Mouse (Mus musculus) large intestine, adult 2 months (tissue): Measurements from ENCODE around the gene Atg101. TPM values are rescaled to one million over a fixed set of nuclear protein-coding genes. Genes with fewer than 3 reads are reported as not detected.
"Not testable (repeated sequence)": the region's sequence is repeated elsewhere in the genome, so short reads cannot be mapped to it uniquely, and the experiment has no call there.

ENCODE experiments used
- DNase-seq: peaks from one replicate; pipeline ENCODE4 v3.0.0-alpha.2; 2012; ENCODE audit warnings: low read depth, low spot score
- WGBS: fragments of 180-500 bp; shearing (Covaris S2); methylation state at CpG from one replicate; pipeline ENCODE4 v1.1.7; 2018; 5-methylcytosine and 5-hydroxymethylcytosine counted together
- polyA plus RNA-seq: library from polyadenylated mRNA; depleted of rRNA; stranded (reverse); fragments of >200 nt; gene quantifications from 2 replicates; pipeline ENCODE4 v1.2.3, GENCODE M21; 2012

Gene Atg101
- polyA plus RNA-seq, 1 experiment, result 36.1 TPM

- 66% methylated on average over 13 of the region's 13 CpGs for WGBS
Observed at GRCm38 (mm10) chr15:101308440-101309348, 24.6 kb downstream of the Atg101 start.

GRCm38 (mm10) chr15:101309493-101309892 is 25.4 kb downstream of the Atg101 start:
- no peak for DNase-seq
- WGBS, result 39% methylated on average over 5 of the region's 5 CpGs

More at GRCm38 (mm10) chr15:101308440-101309348, 24.6 kb downstream of the Atg101 start:
- DNase-seq, result no peak

GRCm38 (mm10) chr15:101311087-101311770 is 27.2 kb downstream of the Atg101 start:
- DNase-seq, result no peak
- WGBS, result 54% methylated on average over 14 of the region's 15 CpGs

GRCm38 (mm10) chr15:101312006-101312405 is 27.9 kb downstream of the Atg101 start:
- no peak for DNase-seq
- 80% methylated on average over 6 of the region's 6 CpGs for WGBS

- 88% methylated on average over 4 of the region's 4 CpGs for WGBS
- no peak for DNase-seq
Observed at GRCm38 (mm10) chr15:101315378-101315777, 31.3 kb downstream of the Atg101 start.

GRCm38 (mm10) chr15:101315832-101316231 is 31.8 kb downstream of the Atg101 start:
- under 1% methylated on average over 11 of the region's 11 CpGs for WGBS
- DNase-seq, result peak; percentile 68

GRCm38 (mm10) chr15:101316279-101316912 is 32.3 kb downstream of the Atg101 start:
- WGBS, result 42% methylated on average over 13 of the region's 13 CpGs
- no peak for DNase-seq

- WGBS, result 77% methylated on average over 18 of the region's 18 CpGs
- no peak for DNase-seq
Observed at GRCm38 (mm10) chr15:101316913-101317813, 33.1 kb downstream of the Atg101 start.

GRCm38 (mm10) chr15:101317814-101318500 is 33.9 kb downstream of the Atg101 start:
- no peak for DNase-seq
- 73% methylated on average over 2 of the region's 2 CpGs for WGBS

GRCm38 (mm10) chr15:101318889-101319765 is 35.1 kb downstream of the Atg101 start:
- WGBS, result 61% methylated on average over 14 of the region's 14 CpGs
- no peak for DNase-seq

- DNase-seq, result no peak
- WGBS, result 63% methylated on average over 6 of the region's 6 CpGs
Observed at GRCm38 (mm10) chr15:101320010-101320617, 36.0 kb downstream of the Atg101 start.

GRCm38 (mm10) chr15:101320618-101321041 is 36.6 kb downstream of the Atg101 start:
- DNase-seq, result no peak
- WGBS, result 15% methylated on average over 6 of the region's 6 CpGs

- WGBS, result 31% methylated on average over 5 of the region's 5 CpGs
- no peak for DNase-seq
Observed at GRCm38 (mm10) chr15:101321126-101321525, 37.1 kb downstream of the Atg101 start.

GRCm38 (mm10) chr15:101322106-101322505 is 38.0 kb downstream of the Atg101 start:
- DNase-seq, result no peak
- 89% methylated on average over 5 of the region's 5 CpGs for WGBS

GRCm38 (mm10) chr15:101322640-101323039 is 38.6 kb downstream of the Atg101 start:
- 91% methylated on average over 7 of the region's 7 CpGs for WGBS
- DNase-seq, result no peak

GRCm38 (mm10) chr15:101323511-101323910 is 39.4 kb downstream of the Atg101 start:
- WGBS, result 93% methylated on average over 5 of the region's 5 CpGs
- DNase-seq, result no peak

- DNase-seq, result not testable (repeated sequence)
Observed at GRCm38 (mm10) chr15:101324409-101324808, 40.3 kb downstream of the Atg101 start.
